Mouse (Mus musculus): ENCODE results near the gene Tmem167.

The Tmem167 gene

GRCm38 (mm10) chr13:90186694-90187093 lies 97.8 kb downstream of the Tmem167 start:
- DNase-seq = no peak

GRCm38 (mm10) chr13:90188021-90188420 lies 99.1 kb downstream of the Tmem167 start:
- no peak for DNase-seq

GRCm38 (mm10) chr13:90191794-90192193 lies 102.9 kb downstream of the Tmem167 start:
- no peak for DNase-seq
